ENCODE assay signal across 8 mouse cellular contexts in genomic region chr8:77490095-77490781, GRCm38 (mm10). TPM values are rescaled to one million over a fixed set of nuclear protein-coding genes. Genes with fewer than 3 reads are reported as not detected.
DNase-seq lines count a peak whose midpoint lies in the region; ATAC-seq and TF ChIP-seq lines count a peak whose summit lies in the region.

No protein-coding gene starts in this region.

- no peak for TF ChIP-seq EP300 in heart, postnatal 0 days (IDR thresholded peaks at IDR 0.05; ENCODE audit: low read depth)

- peak; percentile 15; the same call in 1 of the 2 replicates for ATAC-seq in heart, postnatal 0 days (ENCODE audit: insufficient read depth, low read depth)
- peak; percentile 80 for ATAC-seq in stomach, embryonic 16.5 days (ENCODE audit: insufficient read depth, low FRiP score)

- no peaks in the 10 kb centered on the region for H3K79me2 ChIP-seq in liver, adult 2 months (ENCODE audit: control insufficient read depth, insufficient read depth, low read length)

- DNase-seq in layer of hippocampus, adult 11-12 months (ENCODE audit: low spot score), result peak; percentile 28
- no peak for DNase-seq in layer of hippocampus, postnatal 10 days (ENCODE audit: low spot score in 2 of 2)
- peak; percentile 53 for DNase-seq in heart, postnatal 0 days (ENCODE audit: low spot score)
- DNase-seq in liver, adult 2 months (ENCODE audit: extremely low read depth, low read depth, low spot score), result peak; percentile 29
- DNase-seq in cerebellum, adult 9-10 months, result no peak
- no peak for DNase-seq in urinary bladder, postnatal 10 days (ENCODE audit: low spot score)

- H3K4me3 ChIP-seq in cortical plate, adult 2 months (ENCODE audit: insufficient read depth, low read length), result no peak overlapping the region
- no peak overlapping the region for H3K4me3 ChIP-seq in heart, postnatal 0 days (ENCODE audit: low read depth, low read length)
- no peak overlapping the region for H3K4me3 ChIP-seq in liver, adult 2 months (ENCODE audit: insufficient read depth, low read depth, low read length)
- no peak overlapping the region for H3K4me3 ChIP-seq in stomach, embryonic 16.5 days (replicated peaks; ENCODE audit: low read length)

- no peaks in the 10 kb centered on the region for H3K36me3 ChIP-seq in heart, postnatal 0 days (replicated peaks; ENCODE audit: control insufficient read depth, insufficient read depth, low read length)
- H3K36me3 ChIP-seq in liver, adult 2 months (ENCODE audit: control insufficient read depth, insufficient read depth, low read length), result no peaks in the 10 kb centered on the region
- H3K36me3 ChIP-seq in stomach, embryonic 16.5 days (ENCODE audit: control insufficient read depth, insufficient read depth, low read length), result no peaks in the 10 kb centered on the region

- no peaks in the 10 kb centered on the region for H3K27me3 ChIP-seq in heart, postnatal 0 days (ENCODE audit: control insufficient read depth, insufficient read depth, low read length)
- H3K27me3 ChIP-seq in liver, adult 2 months (ENCODE audit: control insufficient read depth, insufficient read depth, low read length), result no peaks in the 10 kb centered on the region
- no peaks in the 10 kb centered on the region for H3K27me3 ChIP-seq in stomach, embryonic 16.5 days (ENCODE audit: control insufficient read depth, insufficient read depth, low read length)

- no peaks in the 10 kb centered on the region for H3K9me3 ChIP-seq in heart, postnatal 0 days (replicated peaks; ENCODE audit: control insufficient read depth, low read length)
- no peaks in the 10 kb centered on the region for H3K9me3 ChIP-seq in stomach, embryonic 16.5 days (replicated peaks; ENCODE audit: control insufficient read depth, low read length)

- peak overlapping the region; percentile 62 for H3K27ac ChIP-seq in cortical plate, adult 2 months (ENCODE audit: insufficient read depth, low read length)
- peak overlapping the region; percentile 90 for H3K27ac ChIP-seq in heart, postnatal 0 days (ENCODE audit: low read depth)
- no peak overlapping the region for H3K27ac ChIP-seq in liver, adult 2 months (replicated peaks; ENCODE audit: insufficient read depth, low read depth, low read length)
- H3K27ac ChIP-seq in stomach, embryonic 16.5 days (ENCODE audit: low read length), result peak overlapping the region; percentile 95

- H3K9ac ChIP-seq in heart, postnatal 0 days (replicated peaks; ENCODE audit: low read depth, low read length), result no peak overlapping the region
- H3K9ac ChIP-seq in liver, adult 2 months (ENCODE audit: low read depth, low read length), result no peak overlapping the region
- H3K9ac ChIP-seq in stomach, embryonic 16.5 days (ENCODE audit: low read length), result no peak overlapping the region

- no peak for TF ChIP-seq POLR2A in cortical plate, adult 2 months (IDR thresholded peaks at IDR 0.05; ENCODE audit: extremely low read depth, insufficient read depth, low read length)
- no peak for TF ChIP-seq POLR2A in liver, adult 2 months (IDR thresholded peaks at IDR 0.05; ENCODE audit: extremely low read depth, insufficient read depth, low read length)

- peaks cover 17% of the 10 kb centered on the region for H3K4me1 ChIP-seq in cortical plate, adult 2 months (ENCODE audit: control insufficient read depth, insufficient read depth, low read length)
- H3K4me1 ChIP-seq in heart, postnatal 0 days (ENCODE audit: control insufficient read depth, insufficient read depth), result peaks cover 87% of the 10 kb centered on the region
- H3K4me1 ChIP-seq in liver, adult 2 months (ENCODE audit: control insufficient read depth, insufficient read depth, low read length), result peaks cover 4% of the 10 kb centered on the region
- H3K4me1 ChIP-seq in stomach, embryonic 16.5 days (ENCODE audit: control insufficient read depth, insufficient read depth, low read length), result peaks cover 60% of the 10 kb centered on the region

- no peak for TF ChIP-seq CTCF in cortical plate, adult 2 months (IDR thresholded peaks at IDR 0.05; ENCODE audit: extremely low read depth, insufficient read depth, low read length)
- TF ChIP-seq CTCF in heart, postnatal 0 days (IDR thresholded peaks at IDR 0.05; ENCODE audit: low read depth), result no peak
- no peak for TF ChIP-seq CTCF in liver, adult 2 months (IDR thresholded peaks at IDR 0.05; ENCODE audit: low read depth, low read length)

- no peak overlapping the region for H3K4me2 ChIP-seq in heart, postnatal 0 days (ENCODE audit: low read depth, low read length)
- H3K4me2 ChIP-seq in stomach, embryonic 16.5 days (ENCODE audit: low read depth, low read length), result no peak overlapping the region

- WGBS in heart, postnatal 0 days, result 49% methylated on average over 4 of the region's 4 CpGs
- WGBS in liver, adult 2 months, result 85% methylated on average over 4 of the region's 4 CpGs
- WGBS in stomach, embryonic 16.5 days, result 30% methylated on average over 4 of the region's 4 CpGs

RNA-seq across cellular contexts. Expression of gene Arhgap10, which starts 27.5 kb away (rescaled TPM):
- total RNA-seq in layer of hippocampus, postnatal 10 days (2021), result 1 to 10 TPM; 8.0 to 8.8 TPM
- 22.2 and 22.4 TPM in 2 replicates for polyA plus RNA-seq in cortical plate, adult 2 months (2012; rRNA removed)
- total RNA-seq in heart, postnatal 0 days (2014; rRNA removed; ENCODE audit: low replicate concordance), result 33.3 and 37.8 TPM in 2 replicates
- 23.6 and 25.5 TPM in 2 replicates for polyA plus RNA-seq in heart, postnatal 0 days (2015; fragmentation: Nextera tagmentation; extraction: Ambion mirVana)
- 1.8 and 2.3 TPM in 2 replicates for total RNA-seq in liver, adult 2 months (2014; rRNA removed)
- 0.42 and 0.88 TPM in 2 replicates for polyA plus RNA-seq in liver, adult 2 months (2012; rRNA removed)
- 32.8 and 33.4 TPM in 2 replicates for polyA plus RNA-seq in stomach, embryonic 16.5 days (2015; fragmentation: Nextera tagmentation; extraction: Ambion mirVana)

RNA-seq across cellular contexts. Expression of gene Prmt9, which starts 59.0 kb away (rescaled TPM):
- total RNA-seq in layer of hippocampus, postnatal 10 days (2021), result 10 to 100 TPM; 28.8 to 29.7 TPM
- 19.4 and 19.5 TPM in 2 replicates for polyA plus RNA-seq in cortical plate, adult 2 months (2012; rRNA removed)
- 13.8 and 15.1 TPM in 2 replicates for total RNA-seq in heart, postnatal 0 days (2014; rRNA removed; ENCODE audit: low replicate concordance)
- polyA plus RNA-seq in heart, postnatal 0 days (2015; fragmentation: Nextera tagmentation; extraction: Ambion mirVana), result 13.3 and 14.9 TPM in 2 replicates
- total RNA-seq in liver, adult 2 months (2014; rRNA removed), result 14.7 and 17.3 TPM in 2 replicates
- 4.9 and 5.2 TPM in 2 replicates for polyA plus RNA-seq in liver, adult 2 months (2012; rRNA removed)
- polyA plus RNA-seq in stomach, embryonic 16.5 days (2015; fragmentation: Nextera tagmentation; extraction: Ambion mirVana), result 16.7 and 17.7 TPM in 2 replicates

Comparison
In these comparisons a context has a peak if more than half of its experiments do, and no peak if none do; other contexts are left out.
1. DNase-seq: peak in layer of hippocampus, adult 11-12 months (single experiment), heart, postnatal 0 days (single experiment) and liver, adult 2 months (single experiment); none in layer of hippocampus, postnatal 10 days (0 of 2), cerebellum, adult 9-10 months (single experiment) and urinary bladder, postnatal 10 days (single experiment).
2. RNA of gene Arhgap10, which starts 27.5 kb away (polyA plus RNA-seq): 32.8 to 33.4 TPM in stomach, embryonic 16.5 days, 23.6 to 25.5 TPM in heart, postnatal 0 days and 22.2 to 22.4 TPM in cortical plate, adult 2 months; 0.42 to 0.88 TPM in liver, adult 2 months; every median in the first group is over 10 times any median in the second.